Comparison of ENCODE assay signal across 15 mouse cellular contexts in the genomic region with DNA sequence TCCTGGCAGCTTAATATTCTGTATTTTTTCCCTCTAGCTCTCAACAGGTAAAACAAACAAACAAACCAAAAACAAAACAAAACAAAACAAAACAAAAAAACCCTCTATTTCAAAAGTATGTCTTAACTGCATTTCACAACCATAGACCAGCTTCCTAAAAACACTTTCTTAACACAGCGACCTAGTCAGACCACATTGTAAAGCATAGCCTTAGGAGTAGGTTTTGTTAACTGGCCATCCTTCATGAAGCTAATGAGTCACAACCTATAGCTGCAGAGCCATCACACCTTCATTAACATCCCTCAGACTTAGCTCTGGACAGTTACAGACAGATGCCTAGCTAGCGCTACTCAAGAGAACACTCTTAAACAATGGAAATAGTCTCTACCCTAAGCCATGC.
"Had no signal": no experiment of that assay in that cellular context is flagged by ENCODE, and none has a peak within 500 bp of the region (broad histone marks: within the 10 kb centered on the region; RNA-seq: fewer than 3 reads in every experiment).

No protein-coding gene starts in this region.

- DNase-seq: kidney, adult 8-10 months; kidney, postnatal 25 days; layer of hippocampus, adult 9-11 months; lung, adult 2 months; lung, postnatal 10 days; right cerebral cortex, adult 18-20 months; thymus, postnatal 4 days had no signal

- H3K27ac ChIP-seq: limb, embryonic 12.5 days; liver, embryonic 14.5 days; macrophage; midbrain, embryonic 10.5 days; midbrain, embryonic 15.5 days; neural tube, embryonic 13.5 days; stomach, postnatal 0 days had no signal

- H3K4me1 ChIP-seq: midbrain, embryonic 15.5 days; neural tube, embryonic 13.5 days had no signal

- ATAC-seq: intestine, postnatal 0 days; midbrain, embryonic 15.5 days had no signal

- H3K4me3 ChIP-seq: limb, embryonic 12.5 days; midbrain, embryonic 10.5 days; midbrain, embryonic 15.5 days; neural tube, embryonic 13.5 days had no signal
